Mouse (Mus musculus): ENCODE measurements around the gene Alkbh3. TPM values are rescaled to one million over a fixed set of nuclear protein-coding genes. Genes with fewer than 3 reads are reported as not detected.

The Alkbh3 gene
- polyA plus RNA-seq, 1 experiment from 2014 or later, result 57.4 TPM

DNA sequence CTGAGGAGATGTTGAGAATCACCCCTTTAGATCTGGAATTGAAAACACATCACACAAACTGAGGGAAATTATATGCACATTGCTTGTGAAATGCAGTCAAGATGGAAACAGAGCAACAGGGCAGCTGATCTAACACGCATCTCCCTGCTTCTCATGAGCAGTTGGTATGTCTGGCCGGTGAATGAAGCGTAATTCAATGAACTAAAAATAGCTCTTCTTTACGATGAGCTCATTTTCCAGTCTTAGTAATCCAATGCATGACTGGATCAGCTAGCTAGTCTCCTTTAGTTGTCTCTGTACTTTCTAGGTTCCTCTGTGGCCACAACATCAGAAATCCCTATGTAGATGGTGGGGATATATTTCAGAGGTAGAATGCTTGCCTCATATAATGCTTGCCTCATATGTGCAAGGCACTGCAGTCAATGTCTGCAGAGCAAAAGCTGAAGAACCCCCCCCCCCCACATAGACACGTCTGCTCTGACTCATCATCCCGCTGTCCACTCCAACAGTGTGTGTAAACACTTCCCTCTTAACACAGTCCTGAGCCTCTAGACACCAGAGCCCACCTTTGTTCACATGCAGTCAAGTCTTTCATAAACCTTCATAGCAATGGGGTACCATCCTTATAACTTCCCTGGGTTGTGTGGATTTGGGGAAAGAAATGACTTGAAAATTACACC, 34.9 kb upstream of the Alkbh3 start:
- H3K36me3 ChIP-seq (ENCODE audit: control insufficient read depth, insufficient read depth), result no peaks in the 10 kb centered on the region
- no peaks in the 10 kb centered on the region for H3K27me3 ChIP-seq (replicated peaks; ENCODE audit: control insufficient read depth, insufficient read depth, low read length)
- ATAC-seq, result no peak
- no peaks in the 10 kb centered on the region for H3K9me3 ChIP-seq (ENCODE audit: control insufficient read depth, low read length)
- peaks cover 33% of the 10 kb centered on the region for H3K4me1 ChIP-seq (replicated peaks; ENCODE audit: control insufficient read depth, insufficient read depth, low read length)
- WGBS, result 44% methylated on average over 6 of the region's 6 CpGs
- no peak overlapping the region for H3K9ac ChIP-seq (replicated peaks; ENCODE audit: low read depth, low read length)
- no peak overlapping the region for H3K4me2 ChIP-seq (ENCODE audit: low read length)
- peak overlapping the region; percentile 3; the same call in 1 of the 2 replicates for H3K27ac ChIP-seq (ENCODE audit: low read length)
- H3K4me3 ChIP-seq (replicated peaks; ENCODE audit: low read length), result no peak overlapping the region

DNA sequence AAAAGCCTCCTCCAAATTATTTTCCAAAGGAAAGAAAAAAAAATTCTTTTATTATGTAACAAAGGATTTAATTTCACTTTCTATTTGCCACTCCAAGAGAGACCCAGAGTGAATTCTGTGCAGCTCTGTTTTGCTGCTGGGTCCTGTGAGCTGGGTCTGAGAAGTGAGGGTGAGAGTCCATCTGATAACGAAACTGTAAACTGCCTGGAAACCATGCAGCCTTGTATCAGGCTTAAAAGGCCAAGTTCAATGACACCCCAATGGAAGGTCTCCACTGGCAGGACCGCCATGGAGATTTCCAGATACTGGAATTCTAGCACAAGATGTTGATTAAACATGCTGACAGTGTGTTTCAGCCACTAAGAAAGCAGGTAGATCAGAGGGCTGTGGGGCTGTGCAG, 33.6 kb upstream of the Alkbh3 start:
- H3K27ac ChIP-seq (ENCODE audit: low read length), result peak overlapping the region; percentile 62
- no peak overlapping the region for H3K9ac ChIP-seq (replicated peaks; ENCODE audit: low read depth, low read length)
- ATAC-seq, result no peak
- H3K4me1 ChIP-seq (replicated peaks; ENCODE audit: control insufficient read depth, insufficient read depth, low read length), result peaks cover 32% of the 10 kb centered on the region
- H3K27me3 ChIP-seq (replicated peaks; ENCODE audit: control insufficient read depth, insufficient read depth, low read length), result no peaks in the 10 kb centered on the region
- WGBS, result 61% methylated on average over 2 of the region's 2 CpGs
- no peaks in the 10 kb centered on the region for H3K36me3 ChIP-seq (ENCODE audit: control insufficient read depth, insufficient read depth)
- no peak overlapping the region for H3K4me2 ChIP-seq (ENCODE audit: low read length)
- no peak overlapping the region for H3K4me3 ChIP-seq (replicated peaks; ENCODE audit: low read length)
- H3K9me3 ChIP-seq (ENCODE audit: control insufficient read depth, low read length), result no peaks in the 10 kb centered on the region

DNA sequence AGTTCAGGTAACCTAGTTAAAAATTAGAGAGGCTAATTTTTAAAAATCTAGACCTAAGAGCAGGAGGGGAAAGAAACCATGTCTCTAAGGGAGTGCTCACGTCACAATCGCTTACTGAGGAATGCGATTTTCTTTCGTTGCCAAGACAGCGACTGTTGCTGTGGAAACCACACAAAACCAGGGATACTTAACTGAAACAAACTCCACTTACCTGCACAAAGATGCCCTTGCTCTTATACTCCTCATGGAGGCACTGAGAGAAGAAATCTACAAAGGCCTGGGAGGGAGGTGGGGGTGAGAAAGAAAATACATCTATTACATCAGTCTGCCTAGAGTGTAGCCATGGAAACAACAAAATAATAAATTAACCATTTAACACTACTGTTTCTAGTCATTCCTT, 33.1 kb upstream of the Alkbh3 start:
- Histone ChIP-seq H3K27ac (ENCODE audit: low read length) (peak overlapping the region; percentile 31; the same call in 1 of the 2 replicates), H3K27me3 (replicated peaks; ENCODE audit: control insufficient read depth, insufficient read depth, low read length) (no peaks in the 10 kb centered on the region), H3K4me2 (ENCODE audit: low read length) (no peak overlapping the region), H3K36me3 (ENCODE audit: control insufficient read depth, insufficient read depth) (no peaks in the 10 kb centered on the region), H3K4me3 (replicated peaks; ENCODE audit: low read length) (no peak overlapping the region), H3K4me1 (replicated peaks; ENCODE audit: control insufficient read depth, insufficient read depth, low read length) (peaks cover 27% of the 10 kb centered on the region), H3K9ac (replicated peaks; ENCODE audit: low read depth, low read length) (no peak overlapping the region), H3K9me3 (ENCODE audit: control insufficient read depth, low read length) (no peaks in the 10 kb centered on the region)
- WGBS, result 10% methylated on average over 5 of the region's 5 CpGs
- ATAC-seq, result peak; percentile 88

DNA sequence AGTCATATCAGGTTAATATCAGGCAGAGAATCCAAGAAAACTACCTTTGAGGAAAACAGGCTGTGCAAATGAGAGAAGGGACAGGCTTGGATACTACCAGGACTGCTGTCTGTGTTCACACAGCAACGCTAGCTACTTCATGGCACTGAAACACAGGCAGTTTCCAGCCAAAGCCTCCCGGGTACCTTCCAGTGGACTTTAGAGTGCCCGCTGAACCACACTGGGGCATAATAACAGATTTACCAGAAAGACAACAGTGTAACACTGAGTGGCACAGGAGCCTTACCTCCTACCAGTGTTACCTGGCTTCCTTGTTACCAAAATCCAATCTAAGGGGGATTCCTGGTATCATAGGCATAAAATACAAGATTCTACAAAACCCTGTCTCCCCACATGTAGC, 31.9 kb upstream of the Alkbh3 start:
- no peak for ATAC-seq
- Histone ChIP-seq H3K9me3 (ENCODE audit: control insufficient read depth, low read length) (no peaks in the 10 kb centered on the region), H3K9ac (replicated peaks; ENCODE audit: low read depth, low read length) (no peak overlapping the region), H3K27ac (ENCODE audit: low read length) (no peak overlapping the region), H3K4me1 (replicated peaks; ENCODE audit: control insufficient read depth, insufficient read depth, low read length) (peaks cover 22% of the 10 kb centered on the region), H3K36me3 (ENCODE audit: control insufficient read depth, insufficient read depth) (no peaks in the 10 kb centered on the region), H3K4me2 (ENCODE audit: low read length) (no peak overlapping the region), H3K4me3 (replicated peaks; ENCODE audit: low read length) (no peak overlapping the region), H3K27me3 (replicated peaks; ENCODE audit: control insufficient read depth, insufficient read depth, low read length) (no peaks in the 10 kb centered on the region)
- WGBS, result 85% methylated on average over 3 of the region's 3 CpGs

DNA sequence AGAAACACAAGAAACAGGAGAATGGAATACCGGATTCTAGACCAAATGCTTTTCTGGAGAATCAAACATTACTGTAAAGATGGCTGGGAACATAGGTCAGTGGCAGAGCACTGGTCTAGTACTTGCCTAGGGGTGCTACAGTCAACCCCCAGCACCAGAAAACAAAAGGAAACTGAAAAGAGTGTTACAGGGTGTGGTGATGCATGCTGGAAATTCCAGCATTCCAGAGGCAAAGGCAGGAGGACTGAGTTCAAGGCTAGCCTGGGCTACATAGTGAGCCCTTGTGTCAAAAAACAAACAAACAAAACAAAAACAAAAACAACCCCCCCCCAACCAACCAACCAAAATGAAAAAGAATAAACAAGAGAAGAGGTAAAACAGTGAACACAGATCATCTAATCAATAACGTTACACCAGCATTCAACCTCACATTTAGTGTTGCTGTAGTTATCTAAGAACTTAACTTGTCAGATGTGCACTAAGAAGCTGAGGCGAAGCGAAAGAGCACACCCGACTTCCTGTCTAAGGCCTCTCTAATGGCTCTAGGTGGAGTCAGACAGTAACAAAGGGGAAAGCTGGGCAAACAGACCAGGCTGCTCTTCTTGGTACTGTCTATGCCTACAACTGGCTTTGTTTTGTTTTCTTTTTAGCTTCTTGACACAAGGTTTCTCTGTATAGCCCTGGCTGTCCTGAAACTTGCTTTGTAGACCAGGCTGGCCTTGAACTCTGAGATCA, 30.0 kb upstream of the Alkbh3 start:
- no peak overlapping the region for H3K27ac ChIP-seq (ENCODE audit: low read length)
- peaks cover 20% of the 10 kb centered on the region for H3K4me1 ChIP-seq (replicated peaks; ENCODE audit: control insufficient read depth, insufficient read depth, low read length)
- ATAC-seq, result no peak
- H3K9me3 ChIP-seq (ENCODE audit: control insufficient read depth, low read length), result no peaks in the 10 kb centered on the region
- no peaks in the 10 kb centered on the region for H3K27me3 ChIP-seq (replicated peaks; ENCODE audit: control insufficient read depth, insufficient read depth, low read length)
- no peak overlapping the region for H3K4me3 ChIP-seq (replicated peaks; ENCODE audit: low read length)
- no peak overlapping the region for H3K4me2 ChIP-seq (ENCODE audit: low read length)
- H3K9ac ChIP-seq (replicated peaks; ENCODE audit: low read depth, low read length), result no peak overlapping the region
- no peaks in the 10 kb centered on the region for H3K36me3 ChIP-seq (ENCODE audit: control insufficient read depth, insufficient read depth)
- 91% methylated on average over 5 of the region's 5 CpGs for WGBS

DNA sequence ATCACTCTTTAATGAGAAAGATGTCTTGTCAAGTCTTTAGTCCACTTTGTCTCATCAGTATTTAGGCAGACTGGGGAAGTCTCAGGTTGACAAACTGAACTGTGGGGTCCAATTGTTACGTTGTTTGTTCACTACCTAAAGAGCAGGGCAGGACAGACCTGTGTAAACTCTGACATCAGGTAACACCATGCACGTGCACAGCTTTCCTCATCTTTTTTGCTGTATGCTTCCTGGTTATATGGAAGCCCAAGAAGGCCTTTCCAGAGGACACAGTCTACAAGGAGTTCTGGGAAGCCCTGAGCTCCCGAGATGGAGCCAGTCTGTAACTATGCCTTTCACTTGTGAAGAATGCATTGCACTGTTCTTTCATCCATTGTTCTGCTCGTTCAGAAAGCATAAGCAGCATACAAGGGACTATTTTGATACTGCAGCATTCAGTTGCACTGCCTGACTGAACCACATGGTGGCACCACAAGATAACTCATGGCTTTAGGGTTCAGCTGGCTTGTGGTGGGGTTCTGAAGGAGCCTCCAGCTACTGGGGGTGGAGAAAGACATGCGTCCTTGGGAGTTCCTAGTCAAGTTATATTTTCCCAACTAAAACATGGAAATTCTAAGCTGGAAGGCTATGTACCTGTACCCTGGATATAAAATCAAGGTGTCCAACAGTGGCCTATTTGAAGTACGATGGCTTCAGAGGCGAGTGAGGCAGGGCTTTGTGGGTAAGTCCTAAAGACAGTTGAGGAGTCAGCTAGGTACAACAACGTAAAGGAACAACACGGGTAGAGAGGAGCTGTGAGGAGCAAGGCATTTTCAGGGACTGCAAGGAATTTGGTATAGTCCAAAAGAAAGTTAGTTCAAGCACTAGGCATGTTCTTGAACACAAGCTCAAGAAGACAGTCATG, 25.1 kb upstream of the Alkbh3 start:
- WGBS, result 57% methylated on average over 9 of the region's 9 CpGs
- Histone ChIP-seq H3K4me2 (ENCODE audit: low read length) (no peak overlapping the region), H3K9ac (replicated peaks; ENCODE audit: low read depth, low read length) (no peak overlapping the region; the same call in 1 of the 2 replicates), H3K4me1 (replicated peaks; ENCODE audit: control insufficient read depth, insufficient read depth, low read length) (0 out of 2 replicates have a peak, but pooled peaks cover 2% of the 10 kb centered on the region), H3K27me3 (replicated peaks; ENCODE audit: control insufficient read depth, insufficient read depth, low read length) (no peaks in the 10 kb centered on the region), H3K27ac (ENCODE audit: low read length) (no peak overlapping the region), H3K36me3 (ENCODE audit: control insufficient read depth, insufficient read depth) (no peaks in the 10 kb centered on the region), H3K4me3 (replicated peaks; ENCODE audit: low read length) (no peak overlapping the region), H3K9me3 (ENCODE audit: control insufficient read depth, low read length) (no peaks in the 10 kb centered on the region)
- peak; percentile 92 for ATAC-seq

DNA sequence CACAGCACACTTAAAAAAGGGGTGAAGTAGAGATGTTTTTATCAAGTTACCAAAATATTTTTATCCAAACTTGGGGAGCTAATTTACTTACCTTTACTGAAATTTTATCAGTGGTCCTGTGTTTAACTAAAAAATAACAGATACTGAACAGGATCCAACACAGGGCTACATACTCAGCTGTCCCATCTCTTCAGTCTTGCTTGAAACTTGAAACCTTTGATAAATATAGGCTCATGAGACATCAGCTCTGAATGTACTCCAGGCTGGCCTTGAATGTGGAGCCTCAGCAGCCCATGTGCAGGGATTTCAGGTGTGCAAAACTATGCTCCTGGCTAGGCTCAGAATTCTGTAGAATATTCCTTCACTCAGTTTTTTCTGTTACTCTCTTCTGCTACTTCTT, 20.0 kb upstream of the Alkbh3 start:
- H3K36me3 ChIP-seq (ENCODE audit: control insufficient read depth, insufficient read depth), result no peaks in the 10 kb centered on the region
- 0 out of 2 replicates have a peak, but pooled peaks cover 2% of the 10 kb centered on the region for H3K4me1 ChIP-seq (replicated peaks; ENCODE audit: control insufficient read depth, insufficient read depth, low read length)
- H3K4me3 ChIP-seq (replicated peaks; ENCODE audit: low read length), result no peak overlapping the region
- H3K27ac ChIP-seq (ENCODE audit: low read length), result no peak overlapping the region
- no peaks in the 10 kb centered on the region for H3K27me3 ChIP-seq (replicated peaks; ENCODE audit: control insufficient read depth, insufficient read depth, low read length)
- no peak for ATAC-seq
- no peak overlapping the region for H3K9ac ChIP-seq (replicated peaks; ENCODE audit: low read depth, low read length)
- no peaks in the 10 kb centered on the region for H3K9me3 ChIP-seq (ENCODE audit: control insufficient read depth, low read length)
- H3K4me2 ChIP-seq (ENCODE audit: low read length), result no peak overlapping the region

DNA sequence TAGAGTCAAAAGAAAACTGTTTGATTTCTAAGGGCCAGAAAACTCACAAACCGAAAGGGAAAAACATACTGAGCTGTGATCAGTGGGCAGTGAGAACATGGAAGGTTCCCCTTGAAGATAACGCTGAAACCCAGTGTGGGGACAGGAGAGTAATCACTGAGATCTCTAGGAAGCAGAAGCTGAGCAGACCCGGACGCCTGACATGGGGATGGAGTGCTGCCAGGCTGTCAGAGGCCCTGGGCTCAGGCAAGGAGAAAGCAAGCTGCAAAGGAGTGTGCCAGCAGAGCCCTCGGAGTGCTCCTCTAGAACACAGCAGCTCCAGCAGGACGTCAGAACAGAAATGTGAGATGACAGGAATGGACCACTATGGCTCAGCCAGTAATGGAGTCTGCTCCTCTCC, 14.0 kb upstream of the Alkbh3 start:
- no peaks in the 10 kb centered on the region for H3K36me3 ChIP-seq (ENCODE audit: control insufficient read depth, insufficient read depth)
- H3K9ac ChIP-seq (replicated peaks; ENCODE audit: low read depth, low read length), result no peak overlapping the region
- H3K4me3 ChIP-seq (replicated peaks; ENCODE audit: low read length), result no peak overlapping the region
- no peak overlapping the region for H3K4me2 ChIP-seq (ENCODE audit: low read length)
- no peaks in the 10 kb centered on the region for H3K9me3 ChIP-seq (ENCODE audit: control insufficient read depth, low read length)
- no peak overlapping the region for H3K27ac ChIP-seq (ENCODE audit: low read length)
- no peak for ATAC-seq
- no peaks in the 10 kb centered on the region for H3K27me3 ChIP-seq (replicated peaks; ENCODE audit: control insufficient read depth, insufficient read depth, low read length)
- no peaks in the 10 kb centered on the region for H3K4me1 ChIP-seq (replicated peaks; ENCODE audit: control insufficient read depth, insufficient read depth, low read length)
- 60% methylated on average over 6 of the region's 6 CpGs for WGBS

DNA sequence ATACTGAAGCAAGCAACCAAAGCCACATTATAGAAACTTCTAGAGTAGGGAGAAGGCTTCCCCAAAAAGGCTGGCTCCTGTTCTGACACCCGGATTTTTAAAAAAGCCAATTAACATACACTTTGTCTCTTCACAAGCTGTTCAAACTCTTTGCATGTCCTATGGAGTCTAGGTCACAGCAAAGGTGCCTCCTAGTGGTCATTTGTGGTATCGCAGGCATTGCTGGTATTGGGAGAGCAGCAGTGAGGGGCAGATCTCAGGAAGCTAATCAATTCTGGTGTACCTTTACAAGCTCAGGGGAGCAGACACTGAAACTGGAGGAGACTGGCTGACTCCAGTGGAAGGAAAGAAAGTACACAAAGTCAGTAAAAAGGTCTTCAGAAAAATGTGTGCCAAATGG, 8.3 kb downstream of the Alkbh3 start:
- Histone ChIP-seq H3K27me3 (replicated peaks; ENCODE audit: control insufficient read depth, insufficient read depth, low read length) (no peaks in the 10 kb centered on the region), H3K4me2 (ENCODE audit: low read length) (no peak overlapping the region), H3K4me3 (replicated peaks; ENCODE audit: low read length) (no peak overlapping the region), H3K9ac (replicated peaks; ENCODE audit: low read depth, low read length) (no peak overlapping the region), H3K27ac (ENCODE audit: low read length) (no peak overlapping the region), H3K4me1 (replicated peaks; ENCODE audit: control insufficient read depth, insufficient read depth, low read length) (peaks cover 5% of the 10 kb centered on the region), H3K36me3 (ENCODE audit: control insufficient read depth, insufficient read depth) (peaks cover 38% of the 10 kb centered on the region), H3K9me3 (ENCODE audit: control insufficient read depth, low read length) (no peaks in the 10 kb centered on the region)
- ATAC-seq, result peak; percentile 94
- 0% methylated on average over 2 of the region's 2 CpGs for WGBS

Measured in forebrain, embryonic 16.5 days (tissue).